Mouse (Mus musculus): ENCODE measurements around the gene Gm45837.

GRCm38 (mm10) chr7:101423970-101424369 lies 13.3 kb downstream of the Gm45837 start:
- TF ChIP-seq CTCF (IDR thresholded peaks at IDR 0.05; ENCODE audit: borderline replicate concordance, control insufficient read depth, extremely low read depth, insufficient read depth, low read length, poor library complexity) (no peak), POLR2A (IDR thresholded peaks at IDR 0.05; ENCODE audit: control insufficient read depth, extremely low read depth, insufficient read depth, low read length, poor library complexity) (no peak)
